Mouse (Mus musculus): ENCODE measurements around the gene Slc37a3. TPM values are rescaled to one million over a fixed set of nuclear protein-coding genes. Genes with fewer than 3 reads are reported as not detected.

Slc37a3 gene
- 37.4 TPM for polyA plus RNA-seq (2015; fragmentation: Illumina TruSeq; extraction: RNeasy Lipid Tissue Mini Kit (QIAGEN cat#74804); ENCODE audit: insufficient read depth, low replicate concordance)

DNA sequence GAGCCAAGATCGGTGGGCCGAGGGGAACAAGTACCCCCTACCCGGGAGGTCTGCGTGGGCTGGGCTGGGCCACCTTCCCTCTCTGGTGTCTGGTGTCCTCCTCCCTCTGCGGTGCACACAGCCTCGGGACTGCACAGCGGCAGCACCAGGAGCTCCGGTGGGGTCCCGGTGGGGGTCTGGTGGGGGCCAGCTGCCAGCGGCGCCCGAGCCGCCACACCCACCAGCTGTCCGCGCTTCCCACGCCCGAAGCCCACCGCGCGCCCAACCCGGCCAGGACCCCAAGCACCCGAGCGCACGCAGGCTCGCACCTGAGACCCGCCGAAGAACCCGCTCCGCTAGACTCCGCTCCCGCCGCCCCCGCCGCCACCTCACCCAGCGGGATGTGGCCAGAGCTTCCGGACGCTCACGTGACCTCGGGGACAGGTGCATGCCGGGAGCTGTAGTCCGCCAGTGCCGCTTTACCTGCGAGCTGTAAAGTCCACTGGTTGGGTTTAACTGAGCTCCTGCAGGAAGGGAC, at the start of gene Slc37a3:
Gene Slc37a3, minus strand, starts transcription at position 365 of the 517 bp plus-strand sequence.

DNA sequence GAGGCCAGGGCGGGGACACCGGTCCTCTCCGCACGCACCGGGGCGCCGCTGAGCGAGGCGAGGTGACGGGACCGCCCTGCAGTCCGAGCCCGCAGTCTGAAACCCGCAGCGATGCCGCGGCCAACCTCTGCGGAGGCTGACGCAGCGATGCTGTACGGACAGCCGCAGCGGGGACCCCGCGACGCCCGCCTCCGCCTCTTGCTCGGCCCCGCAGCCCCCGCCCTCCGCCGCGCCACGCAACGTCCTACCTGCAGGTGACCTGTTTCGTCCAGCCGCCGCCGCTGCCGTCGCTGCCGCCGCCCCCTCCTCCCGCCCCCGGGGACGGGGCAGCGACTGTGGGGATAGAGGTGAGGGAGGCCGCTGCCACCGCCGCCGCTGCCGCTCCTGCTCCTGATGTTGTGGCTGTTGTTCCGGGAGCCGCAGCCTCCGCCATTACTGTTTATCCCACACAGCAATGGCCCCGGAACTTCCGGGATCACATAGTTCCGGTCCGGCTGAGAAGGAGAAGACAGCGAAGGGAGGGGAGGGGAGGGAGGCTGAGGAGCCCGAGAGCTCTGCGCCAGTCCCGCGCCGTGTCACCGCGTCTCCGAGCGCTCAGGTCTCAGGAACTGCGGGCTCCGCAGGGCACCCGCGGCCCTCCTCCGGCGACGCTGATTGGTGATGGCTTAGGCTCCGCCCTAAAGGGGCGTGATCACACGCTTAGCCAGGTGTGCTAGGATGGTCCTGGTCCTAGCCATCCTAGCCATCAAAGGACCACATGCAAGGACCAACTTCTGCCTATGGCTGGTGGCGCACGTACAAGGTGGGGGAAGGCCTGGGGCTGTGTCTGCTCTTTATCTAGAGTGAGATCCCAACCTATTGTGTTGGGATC, 42.6 kb upstream of the Slc37a3 start, which contains the start of gene Mkrn1:
Gene Mkrn1, minus strand, starts transcription at position 612 of the 871 bp plus-strand sequence.

DNA sequence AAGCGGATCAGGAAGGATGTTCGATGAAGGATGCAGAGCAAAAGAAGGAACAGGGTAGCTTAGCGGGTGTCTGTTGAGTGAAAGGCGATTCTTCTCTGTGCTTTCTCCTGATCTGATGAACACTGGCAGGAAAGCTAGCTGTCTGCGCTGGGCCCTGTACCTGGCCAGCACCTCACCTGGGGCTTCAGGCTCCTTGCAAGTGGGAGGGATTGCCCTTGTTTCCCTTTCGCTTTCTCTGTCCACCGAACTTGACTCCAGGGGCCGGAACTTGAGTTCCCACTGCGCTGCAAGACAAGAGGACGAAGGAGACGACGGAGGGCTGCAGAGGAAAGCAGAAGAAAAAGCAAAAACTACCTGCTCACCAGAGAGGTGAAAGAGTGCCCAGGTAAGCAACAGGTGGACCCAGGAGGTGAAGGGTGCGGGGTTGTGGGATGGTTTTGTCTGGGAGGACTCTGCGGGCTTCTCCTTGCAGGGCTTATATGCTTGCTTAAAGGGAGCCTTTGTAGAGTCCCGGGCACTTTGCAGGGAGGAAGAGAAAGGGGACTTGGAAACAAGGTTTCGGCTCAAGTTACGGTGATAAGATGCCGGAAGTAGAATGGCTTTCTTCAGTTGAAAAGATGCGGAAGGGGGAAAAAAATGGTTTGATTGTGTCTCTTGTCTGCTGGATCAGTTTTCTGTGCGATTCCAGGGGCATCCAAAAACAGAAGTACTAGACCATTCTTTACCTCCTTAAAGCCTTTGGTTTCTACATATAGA, 3.8 kb upstream of the Slc37a3 start, which contains the start of gene Rab19:
Gene Rab19, plus strand, starts transcription at position 51 of the 756 bp plus-strand sequence.

Other genes with a start within 250 kb of the Slc37a3 start
- 64.2 TPM for gene Kdm7a, start 170.9 kb downstream of the Slc37a3 start, polyA plus RNA-seq (2015; fragmentation: Illumina TruSeq; extraction: RNeasy Lipid Tissue Mini Kit (QIAGEN cat#74804); ENCODE audit: insufficient read depth, low replicate concordance)
- 13.9 TPM for gene Rab19, start 3.5 kb upstream of the Slc37a3 start, polyA plus RNA-seq (2015; fragmentation: Illumina TruSeq; extraction: RNeasy Lipid Tissue Mini Kit (QIAGEN cat#74804); ENCODE audit: insufficient read depth, low replicate concordance)
- 288 TPM for gene Mkrn1, start 42.8 kb upstream of the Slc37a3 start, polyA plus RNA-seq (2015; fragmentation: Illumina TruSeq; extraction: RNeasy Lipid Tissue Mini Kit (QIAGEN cat#74804); ENCODE audit: insufficient read depth, low replicate concordance)
- 5.7 TPM for gene Dennd2a, start 180.2 kb upstream of the Slc37a3 start, polyA plus RNA-seq (2015; fragmentation: Illumina TruSeq; extraction: RNeasy Lipid Tissue Mini Kit (QIAGEN cat#74804); ENCODE audit: insufficient read depth, low replicate concordance)
- gene Adck2, start 196.2 kb upstream of the Slc37a3 start, polyA plus RNA-seq (2015; fragmentation: Illumina TruSeq; extraction: RNeasy Lipid Tissue Mini Kit (QIAGEN cat#74804); ENCODE audit: insufficient read depth, low replicate concordance) = 21.6 TPM
- gene Gm42420, start 208.1 kb upstream of the Slc37a3 start, polyA plus RNA-seq (2015; fragmentation: Illumina TruSeq; extraction: RNeasy Lipid Tissue Mini Kit (QIAGEN cat#74804); ENCODE audit: insufficient read depth, low replicate concordance) = not detected
- gene Ndufb2, start 214.9 kb upstream of the Slc37a3 start, polyA plus RNA-seq (2015; fragmentation: Illumina TruSeq; extraction: RNeasy Lipid Tissue Mini Kit (QIAGEN cat#74804); ENCODE audit: insufficient read depth, low replicate concordance) = 65.7 TPM

Data from spleen, adult 10 weeks (tissue).